Mouse (Mus musculus) embryonic facial prominence, embryonic 11.5 days (tissue): ENCODE measurements at regions not wholly inside any gene's neighbourhood (a gene's known extent, or its start where the extent isn't known, plus 50 kb on each side); places are given as distances from the start of the nearest gene placed in this dataset.

Experiments used
- ATAC-seq: fragments of 200-750 bp; cut with Nextera tagmentation; replicated peaks from 2 replicates; pipeline ENCODE4 v1.8.0; 2017; ENCODE audit warnings: low read depth; ENCODE audit not compliant: insufficient number of reproducible peaks, low FRiP score, low TSS enrichment
- DNase-seq: peaks from one replicate; pipeline ENCODE4 v3.0.0-alpha.2; 2015; ENCODE audit warnings: low spot score
- H3K27ac ChIP-seq: fragments of 300-500 bp; sonication (generic); replicated peaks from 2 replicates; pipeline ENCODE4 v1.5.1; 2014; ENCODE audit warnings: mild to moderate bottlenecking, low read depth, low read length, control low read depth
- H3K27me3 ChIP-seq: fragments of 300-500 bp; sonication (generic); 2 replicates; pipeline ENCODE4 v1.6.1; 2014; ENCODE audit warnings: mild to moderate bottlenecking, low read length, moderate library complexity, mixed read lengths; ENCODE audit not compliant: control insufficient read depth, insufficient read depth
- H3K36me3 ChIP-seq: fragments of 300-500 bp; sonication (generic); replicated peaks from 2 replicates; pipeline ENCODE4 v1.6.1; 2014; ENCODE audit warnings: low read depth, mild to moderate bottlenecking, low read length, moderate library complexity, mixed read lengths; ENCODE audit not compliant: control insufficient read depth, insufficient read depth
- H3K4me1 ChIP-seq: fragments of 300-500 bp; sonication (generic); 2 replicates; pipeline ENCODE4 v1.6.1; 2014; ENCODE audit warnings: low read length, mixed read lengths; ENCODE audit not compliant: control insufficient read depth, insufficient read depth
- H3K4me2 ChIP-seq: fragments of 300-500 bp; sonication (generic); 2 replicates; pipeline ENCODE4 v1.6.1; 2014; ENCODE audit warnings: low read depth, mild to moderate bottlenecking, control low read depth, low read length, moderate library complexity
- H3K4me3 ChIP-seq: fragments of 300-500 bp; sonication (generic); 2 replicates; pipeline ENCODE4 v1.5.1; 2014; ENCODE audit warnings: low read depth, low read length, control low read depth
- H3K9ac ChIP-seq: fragments of 300-500 bp; sonication (generic); replicated peaks from 2 replicates; pipeline ENCODE4 v1.6.1; 2014; ENCODE audit warnings: mild to moderate bottlenecking, control low read depth, low read length
- H3K9me3 ChIP-seq: fragments of 300-500 bp; sonication (generic); replicated peaks from 2 replicates; pipeline ENCODE4 v1.6.1; 2016; ENCODE audit warnings: mild to moderate bottlenecking, low read length, inconsistent platforms, mixed read lengths; ENCODE audit not compliant: control insufficient read depth
- WGBS: fragments of 180-500 bp; shearing (Covaris S2); extraction: QIAGEN DNeasy Blood & Tissue Kit; methylation state at CpG from one replicate; pipeline ENCODE4 v1.1.7; 2014; 5-methylcytosine and 5-hydroxymethylcytosine counted together

- Histone ChIP-seq H3K9ac (no peak overlapping the region), H3K4me2 (no peak overlapping the region), H3K27me3 (no peaks in the 10 kb centered on the region), H3K36me3 (no peaks in the 10 kb centered on the region), H3K9me3 (no peaks in the 10 kb centered on the region), H3K4me1 (no peaks in the 10 kb centered on the region), H3K4me3 (no peak overlapping the region), H3K27ac (no peak overlapping the region)
- ATAC-seq, result no peak
- 90% methylated on average over 9 of the region's 9 CpGs for WGBS
- DNase-seq, result no peak
Measured at GRCm38 (mm10) chr19:54099292-54099691, 55.3 kb downstream of the Adra2a start.

DNA sequence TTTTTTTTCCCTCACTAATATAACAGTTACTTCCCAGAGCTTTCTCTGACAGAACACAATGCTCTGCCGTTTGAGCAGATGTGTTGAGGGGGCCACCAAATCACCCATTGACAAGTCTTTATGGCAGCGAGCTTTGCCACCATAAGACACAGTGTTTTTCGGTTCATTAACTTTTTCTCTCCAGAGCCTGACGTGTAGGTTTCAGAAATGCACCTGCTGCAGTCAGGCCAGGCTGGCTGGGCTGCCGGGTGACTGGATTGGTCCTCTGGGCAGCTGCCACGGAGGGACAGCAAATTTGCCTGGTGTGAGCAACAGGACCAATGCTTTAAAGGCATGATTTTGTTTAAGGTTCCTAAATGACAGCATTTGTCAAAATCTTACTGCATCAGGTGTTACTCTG, 55.8 kb downstream of the Adra2a start:
- Histone ChIP-seq H3K9me3 (no peaks in the 10 kb centered on the region), H3K4me2 (no peak overlapping the region), H3K27ac (no peak overlapping the region), H3K27me3 (no peaks in the 10 kb centered on the region), H3K36me3 (no peaks in the 10 kb centered on the region), H3K4me3 (no peak overlapping the region), H3K9ac (no peak overlapping the region), H3K4me1 (no peaks in the 10 kb centered on the region)
- ATAC-seq (no peak), DNase-seq (no peak)
- 76% methylated on average over 6 of the region's 6 CpGs for WGBS

DNA sequence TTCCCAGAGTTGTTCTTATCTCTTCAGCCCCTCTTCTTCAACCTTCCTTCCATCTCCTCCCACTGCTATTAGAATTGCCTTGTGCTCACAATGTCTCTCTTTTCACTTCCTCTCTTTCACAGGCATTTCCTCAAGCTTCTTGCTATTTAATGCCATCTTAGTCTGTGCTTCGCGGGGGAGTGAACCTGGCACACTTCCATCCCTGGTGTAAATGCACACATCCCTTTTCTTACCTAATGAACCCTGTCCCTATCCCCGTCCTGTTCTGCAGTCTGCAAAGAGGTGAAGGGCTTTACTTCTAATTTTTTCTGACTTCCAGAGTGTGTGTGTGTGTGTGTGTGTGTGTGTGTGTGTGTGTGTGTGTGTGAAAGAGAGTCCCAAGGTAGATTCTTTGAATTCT, 62.6 kb downstream of the Adra2a start:
- no peaks in the 10 kb centered on the region for H3K27me3 ChIP-seq
- no peak for DNase-seq
- H3K4me1 ChIP-seq, result no peaks in the 10 kb centered on the region; the same call in 1 of the 2 replicates
- no peak overlapping the region for H3K9ac ChIP-seq
- H3K4me3 ChIP-seq, result no peak overlapping the region
- no peak for ATAC-seq
- 80% methylated on average over 3 of the region's 3 CpGs for WGBS
- H3K4me2 ChIP-seq, result no peak overlapping the region
- no peaks in the 10 kb centered on the region for H3K36me3 ChIP-seq
- H3K9me3 ChIP-seq, result no peaks in the 10 kb centered on the region
- no peak overlapping the region for H3K27ac ChIP-seq

GRCm38 (mm10) chr19:54107103-54107821, 63.3 kb downstream of the Adra2a start:
- ATAC-seq (peak; percentile 73; the same call in 1 of the 2 replicates), DNase-seq (peak; percentile 34)
- WGBS, result 52% methylated on average over 13 of the region's 13 CpGs
- H3K27me3 ChIP-seq, result no peaks in the 10 kb centered on the region
- no peak overlapping the region for H3K27ac ChIP-seq
- no peaks in the 10 kb centered on the region for H3K36me3 ChIP-seq
- H3K4me3 ChIP-seq, result no peak overlapping the region
- H3K9me3 ChIP-seq, result no peaks in the 10 kb centered on the region
- H3K9ac ChIP-seq, result no peak overlapping the region
- no peak overlapping the region for H3K4me2 ChIP-seq
- H3K4me1 ChIP-seq, result no peaks in the 10 kb centered on the region; the same call in 1 of the 2 replicates

DNA sequence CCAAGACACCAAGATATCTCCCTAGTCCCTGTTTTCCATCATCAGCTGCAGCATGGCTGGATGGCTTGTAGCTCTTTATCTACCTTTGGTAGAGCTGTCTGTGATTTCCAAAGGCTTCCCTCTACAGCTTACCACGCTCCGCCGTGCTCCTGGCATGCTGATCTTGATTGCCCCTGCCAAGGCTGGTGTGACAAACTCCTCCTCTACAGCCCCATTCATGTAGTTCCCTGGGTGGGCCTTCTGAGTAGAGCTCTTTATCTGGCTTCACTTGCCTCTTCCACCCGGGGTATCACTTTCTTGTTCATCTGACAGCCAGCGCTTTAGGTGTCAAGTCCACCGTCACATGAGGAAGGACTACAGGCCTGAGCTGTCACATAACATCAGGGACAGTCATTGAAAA, 66.1 kb downstream of the Adra2a start:
- Histone ChIP-seq H3K4me1 (no peaks in the 10 kb centered on the region; the same call in 1 of the 2 replicates), H3K27me3 (no peaks in the 10 kb centered on the region), H3K27ac (no peak overlapping the region), H3K4me3 (no peak overlapping the region), H3K36me3 (no peaks in the 10 kb centered on the region), H3K4me2 (no peak overlapping the region), H3K9me3 (no peaks in the 10 kb centered on the region), H3K9ac (no peak overlapping the region)
- ATAC-seq, result no peak
- DNase-seq, result no peak
- WGBS, result 90% methylated on average over 6 of the region's 6 CpGs

- Histone ChIP-seq H3K4me3 (no peak overlapping the region), H3K27ac (no peak overlapping the region), H3K36me3 (no peaks in the 10 kb centered on the region), H3K27me3 (no peaks in the 10 kb centered on the region), H3K9ac (no peak overlapping the region), H3K9me3 (no peaks in the 10 kb centered on the region), H3K4me1 (no peaks in the 10 kb centered on the region), H3K4me2 (no peak overlapping the region)
- 83% methylated on average over 3 of the region's 3 CpGs for WGBS
- DNase-seq (no peak), ATAC-seq (no peak)
Measured at GRCm38 (mm10) chr19:54112691-54113090, 68.7 kb downstream of the Adra2a start.

DNA sequence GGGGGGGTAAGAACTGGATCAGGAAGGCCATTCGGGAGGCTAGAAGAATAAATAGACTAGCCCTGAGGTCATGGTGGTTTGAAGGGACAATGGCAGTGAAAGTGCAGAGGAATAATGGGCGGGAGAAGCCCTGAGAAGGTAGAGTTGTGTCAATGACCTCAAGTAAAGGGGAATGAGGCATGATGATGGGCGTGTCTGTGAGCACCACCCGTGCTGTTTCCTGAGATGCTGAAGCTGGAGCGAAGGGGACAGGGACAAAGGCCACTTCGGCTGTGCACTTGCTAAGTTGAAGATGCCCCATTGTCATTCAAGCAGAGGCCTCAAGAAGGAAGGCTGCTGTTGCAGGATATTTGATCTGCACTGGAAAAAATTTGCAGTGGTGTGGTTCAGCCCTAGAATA, 69.5 kb downstream of the Adra2a start:
- Histone ChIP-seq H3K4me1 (no peaks in the 10 kb centered on the region), H3K27me3 (no peaks in the 10 kb centered on the region), H3K4me3 (no peak overlapping the region), H3K9me3 (no peaks in the 10 kb centered on the region), H3K9ac (no peak overlapping the region), H3K4me2 (no peak overlapping the region), H3K27ac (no peak overlapping the region), H3K36me3 (no peaks in the 10 kb centered on the region)
- WGBS, result 70% methylated on average over 6 of the region's 6 CpGs
- ATAC-seq (no peak), DNase-seq (no peak)

DNA sequence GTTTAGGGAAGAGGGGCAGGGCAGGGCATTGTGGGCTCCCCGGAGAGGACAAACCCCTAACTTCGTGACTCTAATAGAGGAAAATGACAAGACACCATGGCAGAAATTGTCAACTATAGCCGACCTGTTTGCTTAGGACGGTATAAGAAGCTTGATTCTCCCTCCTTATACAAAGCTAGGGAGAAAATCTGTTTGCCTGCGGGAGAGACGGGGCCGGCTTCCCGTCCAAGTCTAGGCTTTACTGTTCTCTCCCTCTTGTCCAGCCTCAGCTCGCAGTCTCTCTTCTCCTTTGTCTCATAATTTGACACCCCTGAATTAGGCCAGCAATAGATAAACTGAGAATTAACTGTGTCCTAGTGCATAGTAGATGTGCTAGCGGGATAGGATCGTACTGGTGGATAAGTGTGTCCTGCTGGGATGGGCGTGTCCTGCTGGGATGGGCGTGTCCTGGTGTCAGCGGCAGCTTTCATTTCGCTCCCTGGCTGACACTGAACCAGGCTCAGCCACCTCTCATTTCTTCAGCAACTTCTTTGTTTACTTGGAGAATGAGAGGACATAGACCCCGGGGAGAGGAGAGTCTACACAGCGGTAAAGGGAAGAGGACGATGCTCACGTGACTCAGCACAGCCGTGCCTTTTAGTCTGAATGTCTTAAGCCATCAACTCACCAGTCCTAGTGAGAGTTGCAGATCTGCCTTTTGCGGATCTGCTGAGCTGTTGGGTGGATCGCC, 70.8 kb downstream of the Adra2a start:
- ATAC-seq (peak; percentile 72), DNase-seq (peak; percentile 58)
- no peaks in the 10 kb centered on the region for H3K27me3 ChIP-seq
- H3K9ac ChIP-seq, result no peak overlapping the region
- no peaks in the 10 kb centered on the region for H3K4me1 ChIP-seq
- peak overlapping the region; percentile 30 for H3K4me3 ChIP-seq
- H3K9me3 ChIP-seq, result no peaks in the 10 kb centered on the region
- WGBS, result 8% methylated on average over 22 of the region's 22 CpGs
- H3K27ac ChIP-seq, result no peak overlapping the region
- peak overlapping the region; percentile 35 for H3K4me2 ChIP-seq
- no peaks in the 10 kb centered on the region for H3K36me3 ChIP-seq
